Mouse (Mus musculus): ENCODE results near the gene Cstb.

DNA sequence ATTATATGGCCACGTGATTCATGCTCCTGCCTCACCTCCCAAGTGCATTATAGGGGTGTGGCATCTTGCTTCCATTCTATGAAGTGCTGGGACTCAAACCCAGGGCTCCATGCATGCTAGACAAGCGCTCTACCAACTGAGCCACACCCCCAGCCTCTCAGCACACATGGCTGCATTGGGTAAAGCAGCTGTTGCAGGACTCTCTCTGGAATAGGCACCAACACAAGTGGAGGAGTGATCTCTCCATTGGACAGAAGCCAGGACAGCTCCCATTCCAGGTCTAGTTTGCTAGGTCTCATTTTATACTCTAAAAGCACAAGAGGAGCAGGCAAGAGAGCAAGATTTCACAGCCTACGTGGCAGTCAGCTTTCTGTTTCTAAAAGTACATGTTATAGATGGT, 41.9 kb upstream of the Cstb start:
- TF ChIP-seq CTCF (IDR thresholded peaks at IDR 0.05 in 2 of 3, conservative IDR thresholded peaks at IDR 0.05 in 1 of 3; ENCODE audit: control insufficient read depth in 1 of 3, insufficient read depth in 1 of 3, low read depth in 2 of 3, low read length in 3 of 3, poor library complexity in 1 of 3, severe bottlenecking in 1 of 3) (no peak), HCFC1 (IDR thresholded peaks at IDR 0.05; ENCODE audit: low read depth, low read length) (no peak)
